Mouse (Mus musculus) stomach, embryonic 16.5 days (tissue): ENCODE measurements around the gene Hoxc11. TPM values are rescaled to one million over a fixed set of nuclear protein-coding genes. Genes with fewer than 3 reads are reported as not detected.

Experiments used
- ATAC-seq: fragments of 200-750 bp; cut with Nextera tagmentation; 2 replicates; pipeline ENCODE4 v1.8.0; 2017; ENCODE audit warnings: moderate number of reproducible peaks, moderate TSS enrichment; ENCODE audit not compliant: insufficient read depth, low FRiP score
- H3K27ac ChIP-seq: fragments of 300-500 bp; sonication (generic); 2 replicates; pipeline ENCODE4 v1.5.1; 2014; ENCODE audit warnings: low read length
- H3K27me3 ChIP-seq: fragments of 300-500 bp; sonication (generic); 2 replicates; pipeline ENCODE4 v1.6.1; 2014; ENCODE audit warnings: low read length, control low read depth, mixed read lengths; ENCODE audit not compliant: control insufficient read depth, insufficient read depth
- H3K36me3 ChIP-seq: fragments of 300-500 bp; sonication (generic); 2 replicates; pipeline ENCODE4 v1.6.1; 2014; ENCODE audit warnings: low read length; ENCODE audit not compliant: control insufficient read depth, insufficient read depth
- H3K4me1 ChIP-seq: fragments of 300-500 bp; sonication (generic); 2 replicates; pipeline ENCODE4 v1.6.1; 2014; ENCODE audit warnings: low read length, control low read depth, mixed read lengths; ENCODE audit not compliant: control insufficient read depth, insufficient read depth
- H3K4me2 ChIP-seq: fragments of 300-500 bp; sonication (generic); 2 replicates; pipeline ENCODE4 v1.6.1; 2014; ENCODE audit warnings: low read depth, low read length, mixed read lengths
- H3K4me3 ChIP-seq: fragments of 300-500 bp; sonication (generic); replicated peaks from 2 replicates; pipeline ENCODE4 v1.5.1; 2014; ENCODE audit warnings: mild to moderate bottlenecking, low read length
- H3K9ac ChIP-seq: fragments of 300-500 bp; sonication (generic); 2 replicates; pipeline ENCODE4 v1.6.1; 2014; ENCODE audit warnings: low read length
- H3K9me3 ChIP-seq: fragments of 300-500 bp; sonication (generic); replicated peaks from 2 replicates; pipeline ENCODE4 v1.6.1; 2016; ENCODE audit warnings: low read length, control low read depth; ENCODE audit not compliant: control insufficient read depth
- WGBS: fragments of 180-500 bp; shearing (Covaris S2); extraction: QIAGEN DNeasy Blood & Tissue Kit; methylation state at CpG from one replicate; pipeline ENCODE4 v1.1.7; 2014; 5-methylcytosine and 5-hydroxymethylcytosine counted together
- polyA plus RNA-seq: library from polyadenylated mRNA; unstranded; fragments of >200 nt; fragmentation: Nextera tagmentation; extraction: Ambion mirVana; gene quantifications from 2 replicates; pipeline ENCODE4 v1.2.1, GENCODE M21; 2015

The Hoxc11 gene
- polyA plus RNA-seq: not detected in 2 replicates

- ATAC-seq: no peak
- no peak within 1 kb of the TSS for H3K4me3 ChIP-seq
- H3K4me2 ChIP-seq: no peak within 1 kb of the TSS
- no peaks in the 10 kb centered on the region for H3K9me3 ChIP-seq
- no peak within 1 kb of the TSS for H3K27ac ChIP-seq
- H3K27me3 ChIP-seq: peaks cover 92% of the 10 kb centered on the region
- 2% methylated on average over 56 of the region's 57 CpGs for WGBS
- no peaks in the 10 kb centered on the region for H3K4me1 ChIP-seq
- H3K9ac ChIP-seq: no peak within 1 kb of the TSS
- H3K36me3 ChIP-seq: no peaks in the 10 kb centered on the region
Observed at GRCm38 (mm10) chr15:102954192-102955006, at the start of gene Hoxc11. TSS of gene Hoxc11 (plus strand) at chr15:102954427.

DNA sequence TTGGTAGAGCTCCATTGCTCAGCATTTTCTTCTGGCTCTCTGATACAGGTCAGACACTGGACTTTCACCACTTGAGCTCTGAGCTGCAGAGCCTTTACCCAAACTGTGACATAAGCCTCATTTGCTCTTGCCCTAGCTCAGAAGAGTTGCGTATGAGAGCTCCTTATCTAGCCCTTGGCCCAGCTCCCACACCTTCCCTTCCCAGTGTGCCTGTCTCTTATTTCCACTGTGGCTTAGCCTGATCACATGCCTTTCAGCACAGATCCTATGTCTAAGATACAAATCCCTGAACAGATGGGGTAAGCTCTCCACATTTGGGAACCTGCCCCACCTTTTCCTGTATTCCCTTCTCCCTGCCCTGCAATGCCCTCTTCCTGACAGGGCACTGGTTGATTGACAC lies 49.3 kb upstream of the Hoxc11 start:
- no peak for ATAC-seq

DNA sequence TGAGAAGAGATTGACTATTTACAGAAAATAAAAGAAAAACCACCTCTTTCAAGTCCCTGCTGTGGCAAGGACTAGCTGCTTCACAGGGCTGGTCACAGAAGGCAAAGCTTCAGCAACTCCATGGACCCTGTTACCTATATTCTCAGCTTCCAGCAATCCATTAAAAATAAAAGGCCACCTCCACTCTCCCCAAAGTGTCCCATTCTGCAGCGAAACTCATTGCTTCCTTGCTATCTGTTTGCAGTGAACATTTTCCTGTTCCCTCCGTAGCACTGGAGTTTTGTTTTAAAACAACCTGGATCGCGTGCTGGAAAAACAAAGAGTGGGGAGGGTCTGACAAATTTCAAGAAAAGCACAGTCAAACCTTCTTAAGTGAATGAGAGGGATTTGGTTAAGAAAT lies 44.7 kb upstream of the Hoxc11 start:
- Histone ChIP-seq H3K4me3 (no peak overlapping the region), H3K9me3 (no peaks in the 10 kb centered on the region), H3K9ac (no peak overlapping the region), H3K4me2 (no peak overlapping the region), H3K36me3 (no peaks in the 10 kb centered on the region), H3K27ac (no peak overlapping the region), H3K4me1 (no peaks in the 10 kb centered on the region), H3K27me3 (peaks cover 83% of the 10 kb centered on the region)
- 3% methylated on average over 4 of the region's 4 CpGs for WGBS
- no peak for ATAC-seq

More for the DNA sequence above, 49.3 kb upstream of the Hoxc11 start:
- no peak overlapping the region for H3K27ac ChIP-seq
- no peak overlapping the region for H3K9ac ChIP-seq
- H3K4me1 ChIP-seq: no peaks in the 10 kb centered on the region
- no peaks in the 10 kb centered on the region for H3K9me3 ChIP-seq
- no peak overlapping the region for H3K4me2 ChIP-seq
- no peaks in the 10 kb centered on the region for H3K36me3 ChIP-seq
- peaks cover 61% of the 10 kb centered on the region for H3K27me3 ChIP-seq
- no peak overlapping the region for H3K4me3 ChIP-seq
- WGBS: 50% methylated on average over 1 of the region's 1 CpGs

DNA sequence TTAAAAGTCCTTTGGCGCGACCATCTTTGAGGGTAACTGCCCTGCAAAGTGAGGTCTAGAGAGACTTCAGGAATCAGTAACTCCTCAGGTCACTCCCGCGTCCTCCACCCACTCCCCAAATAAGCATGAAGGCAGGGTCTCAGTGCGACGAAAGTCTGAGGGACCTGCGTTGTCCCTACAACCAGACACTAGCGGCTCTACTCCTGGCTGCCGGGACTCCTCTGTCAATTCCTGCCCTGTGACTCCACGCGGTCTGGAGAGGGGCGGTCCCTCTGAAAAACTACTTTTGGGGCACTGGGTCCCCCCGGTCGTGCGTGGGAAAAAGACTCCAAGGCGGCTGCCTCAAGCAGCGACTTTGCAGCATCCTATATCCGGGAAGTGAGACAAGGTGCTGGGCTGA lies 44.2 kb upstream of the Hoxc11 start:
- no peaks in the 10 kb centered on the region for H3K9me3 ChIP-seq
- 1% methylated on average over 18 of the region's 18 CpGs for WGBS
- H3K4me2 ChIP-seq: no peak overlapping the region
- ATAC-seq: no peak
- peaks cover 84% of the 10 kb centered on the region for H3K27me3 ChIP-seq
- H3K36me3 ChIP-seq: no peaks in the 10 kb centered on the region
- H3K9ac ChIP-seq: no peak overlapping the region
- H3K4me1 ChIP-seq: no peaks in the 10 kb centered on the region
- H3K4me3 ChIP-seq: no peak overlapping the region
- no peak overlapping the region for H3K27ac ChIP-seq

DNA sequence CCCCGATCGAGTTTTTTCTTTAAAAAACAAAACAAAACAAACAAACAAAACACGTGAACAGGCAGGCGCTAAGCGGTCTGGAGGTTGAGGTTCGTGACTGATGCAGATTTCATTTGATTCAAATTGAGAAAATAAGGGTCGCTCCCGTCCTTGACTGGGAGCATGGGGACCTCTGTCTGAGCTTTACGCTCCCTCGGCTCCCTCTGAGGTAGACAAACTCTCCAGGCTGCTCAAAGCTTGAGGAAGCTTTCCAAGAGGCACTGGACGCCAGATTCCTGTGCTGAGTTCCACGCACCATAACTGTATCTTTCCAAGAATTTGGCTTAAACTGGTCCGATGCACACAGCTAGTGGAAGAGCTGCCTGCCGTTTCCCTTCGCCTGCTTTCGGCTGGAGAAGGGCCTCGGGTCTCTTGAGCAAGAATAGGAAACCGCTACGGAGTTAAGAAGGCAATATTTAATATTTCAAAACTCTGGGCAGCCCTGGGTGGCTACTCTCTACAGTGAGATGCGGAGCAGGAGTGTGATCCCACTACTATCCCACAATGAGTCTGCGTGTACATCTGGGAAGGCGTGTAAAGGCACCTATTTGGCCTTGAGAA lies 43.6 kb upstream of the Hoxc11 start:
- Histone ChIP-seq H3K9ac (no peak overlapping the region), H3K4me2 (no peak overlapping the region), H3K27me3 (peaks cover 80% of the 10 kb centered on the region), H3K27ac (no peak overlapping the region), H3K4me3 (no peak overlapping the region), H3K36me3 (no peaks in the 10 kb centered on the region), H3K9me3 (no peaks in the 10 kb centered on the region), H3K4me1 (no peaks in the 10 kb centered on the region)
- ATAC-seq: no peak
- WGBS: 2% methylated on average over 22 of the region's 22 CpGs

GRCm38 (mm10) chr15:102913038-102913585 lies 41.1 kb upstream of the Hoxc11 start:
- Histone ChIP-seq H3K9me3 (no peaks in the 10 kb centered on the region), H3K4me3 (no peak overlapping the region), H3K4me2 (no peak overlapping the region), H3K36me3 (no peaks in the 10 kb centered on the region), H3K27ac (no peak overlapping the region), H3K4me1 (no peaks in the 10 kb centered on the region), H3K9ac (no peak overlapping the region), H3K27me3 (peaks cover 84% of the 10 kb centered on the region)
- no peak for ATAC-seq
- WGBS: 1% methylated on average over 19 of the region's 19 CpGs

DNA sequence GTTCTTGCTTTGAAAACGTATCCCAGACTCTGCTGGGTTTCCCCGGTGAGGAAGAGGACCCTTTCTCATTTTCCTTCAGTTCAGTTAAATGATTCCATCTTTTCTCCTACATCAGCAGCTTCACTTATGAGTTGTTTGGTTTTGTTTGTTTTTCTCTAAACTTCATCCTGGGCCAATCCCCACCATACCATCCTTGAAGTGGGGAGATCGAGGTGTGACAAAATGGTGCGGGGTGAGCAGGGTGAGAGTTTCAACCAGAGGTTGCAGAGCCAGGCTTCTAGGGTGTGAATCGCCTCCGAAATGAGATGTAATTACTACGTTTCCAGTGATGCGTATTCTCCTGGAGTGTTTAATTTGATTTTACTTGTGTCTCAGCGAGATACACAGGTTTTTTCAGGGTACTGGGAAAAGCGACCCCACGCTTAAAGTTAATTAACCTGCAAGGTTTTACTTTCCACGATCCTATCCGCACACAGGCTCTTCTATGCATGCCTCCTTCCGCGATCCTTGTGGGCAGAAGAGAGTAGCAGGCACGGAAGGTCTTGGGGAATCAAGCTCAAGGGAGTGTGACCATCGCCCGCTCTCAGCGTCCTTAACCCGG lies 36.2 kb upstream of the Hoxc11 start:
- no peak overlapping the region for H3K4me3 ChIP-seq
- no peak overlapping the region for H3K9ac ChIP-seq
- ATAC-seq: no peak
- H3K36me3 ChIP-seq: no peaks in the 10 kb centered on the region
- WGBS: 2% methylated on average over 20 of the region's 20 CpGs
- no peaks in the 10 kb centered on the region for H3K9me3 ChIP-seq
- no peak overlapping the region for H3K4me2 ChIP-seq
- H3K27ac ChIP-seq: no peak overlapping the region
- peaks cover 90% of the 10 kb centered on the region for H3K27me3 ChIP-seq
- peaks cover 3% of the 10 kb centered on the region; the same call in 1 of the 2 replicates for H3K4me1 ChIP-seq

GRCm38 (mm10) chr15:102918611-102919265 lies 35.5 kb upstream of the Hoxc11 start:
- Histone ChIP-seq H3K4me2 (no peak overlapping the region), H3K9ac (no peak overlapping the region), H3K27me3 (peaks cover 92% of the 10 kb centered on the region), H3K4me1 (peaks cover 3% of the 10 kb centered on the region; the same call in 1 of the 2 replicates), H3K9me3 (no peaks in the 10 kb centered on the region), H3K4me3 (no peak overlapping the region), H3K27ac (no peak overlapping the region), H3K36me3 (no peaks in the 10 kb centered on the region)
- no peak for ATAC-seq
- 3% methylated on average over 7 of the region's 7 CpGs for WGBS
